Mouse (Mus musculus) right cerebral cortex, postnatal 36 days (tissue): Measurements from ENCODE around the gene Rrnad1.
A peak's percentile ranks its signal among the peaks of the same experiment; 100 is the strongest.

Experiments used
- DNase-seq, 2 experiments: peaks; one replicate each; pipeline ENCODE4 v3.0.0; 2022; ENCODE audit warnings: low spot score in 2 of 2, mixed read lengths in 1 of 2

The Rrnad1 gene

DNA sequence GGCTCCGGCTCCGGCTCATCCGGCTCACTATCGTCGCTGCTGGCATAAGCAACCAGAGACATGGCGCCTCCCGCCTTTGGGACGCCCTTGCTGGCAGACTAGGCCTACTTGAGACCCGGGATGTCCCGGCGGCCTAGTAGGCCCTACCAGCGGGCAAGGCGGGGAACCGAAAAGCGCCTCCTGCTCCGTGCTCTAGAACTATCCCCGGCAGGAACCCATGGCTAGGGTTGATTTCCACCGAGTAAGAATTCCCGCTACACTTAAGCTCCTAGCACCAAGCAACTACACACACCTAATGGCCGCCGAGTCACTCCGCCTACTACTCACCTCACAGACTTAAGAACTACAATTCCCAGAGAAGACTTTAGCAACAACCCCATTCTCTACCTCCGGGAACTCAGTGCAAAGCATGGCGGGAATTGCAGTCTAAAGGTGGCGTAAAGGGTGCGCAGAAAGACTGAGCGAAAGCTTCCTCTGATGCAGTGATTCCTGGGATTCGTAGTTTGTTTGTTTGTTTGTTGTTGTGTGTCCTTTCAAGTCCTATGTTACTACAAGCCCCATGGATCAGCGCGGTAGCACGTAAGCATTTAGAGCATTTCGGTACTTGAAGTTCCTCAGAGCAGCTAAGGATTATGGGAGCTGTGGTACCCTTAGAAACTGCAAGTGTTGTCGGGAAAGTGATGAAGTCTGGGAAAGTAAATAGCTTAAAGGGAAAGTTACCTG, 45.1 kb downstream of the Rrnad1 start, which contains the start of gene Prcc:
Prcc (minus strand) TSS at position 328 of the 723 bp plus-strand sequence.
- DNase-seq: peak; percentile 91 to 99

DNA sequence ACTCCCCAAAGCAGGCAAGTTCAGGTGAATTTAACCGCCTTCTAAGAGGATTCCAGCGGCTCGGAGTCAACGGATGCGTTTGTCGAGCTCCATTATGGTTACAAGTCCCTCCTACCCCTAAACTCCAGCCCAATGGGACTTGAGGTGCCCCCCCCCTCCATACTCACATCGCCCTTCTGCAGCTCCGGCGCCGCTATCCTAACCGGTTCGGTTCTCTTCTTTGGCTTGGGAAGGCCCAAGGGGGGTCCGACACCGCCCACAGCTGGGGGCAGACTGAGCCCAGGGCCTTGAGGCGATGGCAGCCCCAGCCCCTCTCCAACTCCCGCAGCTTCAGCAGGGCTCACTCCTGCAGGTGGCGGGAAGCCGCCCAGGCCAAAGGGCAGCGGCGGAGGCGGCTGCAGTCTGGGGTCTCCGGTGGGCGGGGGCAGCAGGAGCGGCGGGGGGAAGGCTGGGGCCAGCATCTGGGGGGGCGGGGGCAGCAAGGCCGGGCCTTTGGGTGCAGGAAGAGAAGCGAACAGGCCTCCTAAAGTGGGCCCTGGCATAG, 45.7 kb downstream of the Rrnad1 start:
- DNase-seq: peak in 1 of 2 experiments; percentile 18

DNA sequence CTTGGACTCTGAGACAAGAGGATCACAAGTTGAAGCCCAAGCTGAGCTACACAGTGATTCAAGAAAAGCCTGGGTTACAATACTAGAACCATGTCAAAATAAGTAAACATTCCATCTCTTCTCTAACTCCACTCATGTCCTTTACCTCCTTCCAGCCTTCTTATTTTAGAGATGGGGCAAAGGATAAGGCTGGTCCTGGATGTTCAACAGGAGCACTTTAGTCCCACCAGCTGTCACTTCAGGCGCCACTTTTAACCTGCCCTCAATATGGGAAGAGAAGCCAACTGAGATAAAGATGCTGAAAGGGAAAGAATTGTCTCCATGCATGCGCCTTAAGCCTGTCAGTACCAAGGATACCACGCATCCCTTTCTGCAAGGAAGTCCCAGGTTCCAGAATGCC, 46.2 kb downstream of the Rrnad1 start:
- DNase-seq: no peak

DNA sequence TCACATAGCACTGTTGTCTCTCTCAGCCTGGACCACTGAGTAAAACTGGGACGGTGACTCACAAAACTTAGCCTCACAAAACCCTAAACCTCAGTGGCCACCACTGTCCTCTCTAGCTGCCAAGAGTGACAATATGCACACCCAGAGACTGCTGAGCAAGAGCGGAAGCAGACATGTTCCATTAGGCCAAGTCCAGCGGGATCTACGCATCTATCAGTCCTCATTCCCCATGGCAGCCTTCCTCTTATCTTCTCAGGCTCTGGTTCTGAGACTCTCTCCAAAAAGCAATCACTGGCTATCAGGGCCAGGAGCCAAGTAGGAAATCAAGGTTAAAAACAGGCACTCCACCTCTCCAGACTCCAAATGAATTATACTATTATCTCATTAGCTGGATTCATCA, 52.8 kb downstream of the Rrnad1 start:
- DNase-seq: no peak
